Mouse (Mus musculus) E14TG2a.4 (cell line): ENCODE data around the gene Abcf1.

Experiments used
- CTCF ChIP-seq: conservative IDR thresholded peaks from 2 replicates; pipeline ENCODE4 v1.5.1; 2014; ENCODE audit warnings: low read length
- NANOG ChIP-seq: IDR thresholded peaks from 2 replicates; pipeline ENCODE4 v1.6.1; 2014; ENCODE audit warnings: borderline replicate concordance, low read length, mixed read lengths

GRCm38 (mm10) chr17:35914975-35915374 is 54.6 kb downstream of the Abcf1 start:
- no peak for TF ChIP-seq CTCF
- no peak for TF ChIP-seq NANOG
